Mouse (Mus musculus) cerebellum, postnatal 4 days (tissue): ENCODE data around the gene Gpx3.
"Not testable (repeated sequence)": the region's sequence is repeated elsewhere in the genome, so short reads cannot be mapped to it uniquely, and the experiment has no call there.

Experiments
- DNase-seq, 2 experiments: peaks; one replicate each; pipeline ENCODE4 v3.0.0; 2022; ENCODE audit warnings: low spot score in 2 of 2, mixed read lengths in 1 of 2

The Gpx3 gene

DNA sequence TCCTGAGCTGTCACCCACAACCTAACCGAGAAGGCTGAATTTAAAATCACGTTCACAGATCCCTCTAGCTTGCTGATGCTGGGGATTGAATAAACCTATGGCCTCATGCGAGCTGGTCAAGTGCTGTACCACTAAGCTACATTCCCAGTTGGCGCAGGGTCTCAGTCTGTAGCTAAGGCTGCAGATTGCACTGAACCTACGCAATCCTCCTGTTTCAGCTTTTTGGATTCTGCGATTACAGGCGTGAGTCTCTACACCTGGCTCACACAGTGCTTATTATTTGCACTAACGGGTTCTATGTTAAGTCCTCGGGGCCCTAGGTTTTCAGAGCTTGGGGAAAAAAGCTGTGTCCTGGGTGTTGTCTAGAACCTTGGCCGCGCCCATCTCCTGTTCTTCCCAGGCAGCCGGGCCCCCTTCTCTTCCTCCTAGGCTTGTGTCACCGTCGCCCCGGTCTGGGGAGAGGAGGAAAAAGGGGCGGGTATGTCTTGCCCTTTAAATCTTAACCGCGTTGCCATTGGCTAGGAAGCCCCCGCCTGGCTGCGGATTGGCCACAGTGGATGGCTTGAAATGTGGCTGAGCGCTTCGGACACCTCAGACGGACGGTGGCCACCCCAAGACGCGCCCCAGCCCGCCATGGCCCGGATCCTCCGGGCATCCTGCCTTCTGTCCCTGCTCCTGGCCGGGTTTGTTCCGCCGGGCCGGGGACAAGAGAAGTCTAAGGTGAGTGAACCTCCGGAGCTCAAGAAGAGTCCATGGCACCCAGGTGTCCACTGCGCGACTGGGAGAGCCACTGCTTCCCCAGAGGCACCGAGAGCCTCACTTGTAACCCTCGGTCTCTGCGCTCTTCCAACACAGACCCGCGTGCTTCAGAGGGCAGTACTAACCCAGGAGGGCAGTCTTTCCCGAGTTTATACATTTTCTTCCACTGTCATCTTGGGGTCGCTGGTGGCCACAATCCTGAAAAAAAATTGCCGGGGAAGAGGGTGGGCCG is at the start of gene Gpx3:
Gpx3 (plus strand) TSS at position 121 of the 991 bp plus-strand sequence.
- DNase-seq: peak; percentile 49 to 64

DNA sequence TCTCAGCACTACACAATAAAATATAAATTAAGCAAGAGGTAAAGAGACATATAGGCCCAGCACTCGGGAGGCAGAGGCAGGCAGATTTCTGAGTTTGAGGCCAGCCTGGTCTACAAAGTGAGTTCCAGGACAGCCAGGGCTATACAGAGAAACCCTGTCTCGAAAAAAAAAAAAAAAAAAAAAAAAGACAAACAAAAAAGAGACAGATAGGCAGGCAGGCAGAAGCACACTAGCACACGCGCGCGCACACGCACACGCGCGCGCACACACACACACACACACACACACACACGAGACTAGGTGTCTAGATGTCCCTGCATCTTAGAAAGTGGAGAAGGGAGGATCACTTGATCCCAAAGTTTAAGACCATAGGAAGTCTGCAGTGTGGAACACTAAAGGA is 43.4 kb upstream of the Gpx3 start:
- DNase-seq: not testable (repeated sequence)

DNA sequence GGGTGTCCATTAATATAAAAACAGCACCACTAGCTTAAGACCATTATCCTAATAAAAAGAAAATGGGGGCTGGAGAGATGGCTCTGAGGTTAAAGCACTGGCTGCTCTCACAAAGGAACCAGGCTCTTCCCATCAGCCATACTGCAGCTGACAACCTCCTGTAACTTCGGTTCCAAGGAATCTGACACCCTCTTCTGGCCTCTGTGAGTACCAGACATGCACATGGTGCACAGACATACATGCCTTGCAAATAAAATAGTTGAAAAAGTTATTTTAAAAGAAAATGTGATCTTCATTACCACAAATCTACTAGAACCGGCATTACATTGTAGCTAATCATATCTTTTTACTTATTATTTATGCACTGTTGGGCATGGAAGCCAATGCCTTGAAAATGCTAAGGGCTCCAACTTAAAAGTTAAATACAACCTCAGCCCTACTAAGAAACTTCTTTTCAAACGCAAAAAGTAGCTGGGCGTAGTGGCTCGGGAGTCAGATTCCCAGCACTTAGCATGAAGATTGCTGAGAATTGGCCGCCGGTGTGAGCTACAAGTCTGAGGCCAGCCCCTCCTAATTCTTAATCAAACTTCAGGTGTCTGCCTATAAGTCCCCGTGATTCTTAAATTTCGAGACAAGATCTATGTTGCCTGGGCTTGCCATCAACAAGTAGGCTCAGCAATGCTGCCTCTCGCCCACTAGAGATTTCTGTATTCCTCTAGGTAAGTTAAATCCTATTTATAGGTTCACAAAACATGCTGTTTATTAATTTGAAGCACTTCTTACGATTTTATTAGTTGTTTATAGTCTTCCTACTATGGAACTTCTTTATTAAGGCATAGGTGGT is 42.7 kb upstream of the Gpx3 start:
- no peak for DNase-seq

DNA sequence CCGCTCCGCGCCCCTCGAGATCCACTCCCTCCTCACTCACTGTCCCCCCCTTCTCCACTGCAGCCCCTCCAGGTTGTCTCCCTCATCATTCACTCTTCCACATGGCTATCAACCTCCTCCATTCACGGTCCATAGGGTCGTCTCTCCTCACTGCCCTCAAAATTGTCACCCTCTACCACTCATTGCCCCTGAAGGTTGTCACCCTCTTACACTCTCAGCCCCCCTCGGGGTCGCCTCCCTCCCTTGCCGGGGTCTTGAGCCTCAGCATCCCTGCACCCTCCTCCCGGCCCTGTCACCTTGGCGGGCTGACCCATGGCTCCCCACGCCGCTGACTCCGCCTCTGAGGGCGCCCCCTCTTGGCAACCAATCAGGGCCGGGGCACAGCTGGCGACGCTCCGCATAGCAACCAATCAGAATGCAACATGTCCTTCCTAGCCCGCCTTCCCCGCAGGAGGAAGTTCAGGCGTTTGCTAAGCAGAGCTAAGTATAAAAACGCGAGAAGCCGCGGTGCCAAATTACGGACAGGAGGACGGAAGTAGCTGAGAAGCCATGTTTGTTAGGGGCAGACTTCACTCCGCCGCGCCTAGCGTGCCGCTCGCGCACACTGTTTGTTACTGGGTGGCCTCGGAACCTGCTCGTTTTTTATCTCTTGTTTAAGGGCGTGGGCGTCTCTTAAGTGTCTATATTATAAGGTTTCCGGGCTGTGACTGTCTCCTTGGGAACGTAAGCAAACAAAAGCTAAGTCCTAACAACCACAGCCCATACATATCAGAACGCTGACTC is 41.8 kb upstream of the Gpx3 start, which contains the start of gene Lyrm7:
Lyrm7 (minus strand) TSS at position 661 of the 783 bp plus-strand sequence.
- DNase-seq: peak; percentile 92 to 96

DNA sequence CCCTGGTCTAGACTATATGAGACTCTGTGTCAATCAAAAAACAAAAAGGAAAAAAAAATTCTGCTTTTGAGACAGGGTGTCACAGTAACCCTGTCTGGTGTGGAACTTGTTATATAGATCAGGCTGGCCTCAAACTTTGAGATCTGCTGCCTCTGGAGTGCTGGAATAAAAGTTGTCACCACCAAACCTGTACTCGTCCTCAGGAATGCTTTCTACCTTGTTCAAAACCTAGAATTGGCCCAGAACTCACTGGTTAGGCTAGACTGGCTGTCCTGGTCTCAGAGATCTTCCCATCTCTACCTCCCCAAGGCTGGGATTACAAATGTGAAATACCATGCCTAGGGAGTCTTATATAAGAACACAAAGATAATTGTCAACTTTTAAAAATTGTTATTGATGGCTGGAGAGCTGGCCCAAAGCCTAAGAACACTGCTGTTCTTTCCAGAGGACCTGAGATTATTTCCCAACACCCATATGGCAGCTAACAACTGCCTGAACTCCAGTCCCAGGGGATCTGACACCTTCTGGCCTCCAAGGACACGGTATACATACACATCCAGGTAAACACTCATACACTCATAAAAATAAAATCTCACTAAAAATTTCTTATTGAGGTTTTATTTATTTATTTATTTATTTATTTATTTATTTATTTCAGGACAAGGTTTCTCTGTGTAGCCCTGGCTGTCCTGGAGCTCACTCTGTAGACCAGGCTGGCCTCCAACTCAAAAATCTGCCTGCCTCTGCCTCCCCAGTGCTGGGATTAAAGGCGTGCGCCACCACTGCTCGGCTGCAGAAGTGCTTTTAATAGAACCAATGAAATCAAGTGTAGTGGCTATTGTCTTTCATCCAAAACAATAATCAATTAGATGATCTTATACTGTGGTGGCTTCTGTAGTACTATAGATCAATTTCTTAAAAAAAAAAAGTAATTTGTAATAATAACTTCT is 40.5 kb upstream of the Gpx3 start:
- no peak for DNase-seq

DNA sequence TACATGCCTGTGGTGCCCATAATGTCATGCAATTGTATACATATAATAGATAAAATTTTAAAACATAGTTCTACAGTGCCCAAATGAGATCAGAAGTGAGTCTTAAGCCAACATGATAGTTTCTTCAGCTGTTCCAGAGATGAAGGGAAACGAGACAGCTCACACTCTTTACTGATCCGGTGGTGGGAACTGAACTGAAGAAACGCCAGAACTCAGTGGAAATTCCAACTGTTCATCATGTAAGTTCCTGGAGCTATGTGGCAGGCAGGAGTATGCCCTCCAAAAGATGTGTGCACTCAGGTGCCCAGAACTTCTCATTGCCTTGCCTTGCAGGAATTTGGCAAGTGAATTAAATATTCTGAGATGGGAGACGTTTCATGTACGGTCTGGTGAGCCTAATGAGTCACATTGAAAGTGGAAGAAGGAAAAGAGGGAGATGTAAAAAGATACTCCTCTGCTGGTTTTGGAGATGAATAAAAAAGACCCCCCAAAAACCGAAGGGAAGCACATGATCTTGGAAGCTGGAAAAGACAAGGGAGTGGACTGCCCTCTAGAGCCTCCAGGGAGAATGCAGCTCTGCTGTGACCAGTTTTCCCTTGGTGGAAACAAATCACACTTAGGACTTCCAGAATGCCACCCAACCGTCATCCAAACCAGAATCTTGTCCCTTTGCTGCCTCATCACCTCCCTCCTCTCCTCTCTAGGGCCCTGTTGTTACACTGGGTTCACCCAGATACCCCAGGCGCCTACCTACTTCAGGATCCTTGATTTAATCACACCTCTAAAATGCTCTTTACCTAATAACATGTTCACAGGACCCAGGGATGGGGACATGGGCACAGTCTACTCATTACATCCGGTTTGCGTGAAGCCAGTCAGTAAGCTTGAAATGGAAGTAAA is 39.4 kb upstream of the Gpx3 start:
- DNase-seq: peak in 1 of 2 experiments; percentile 59

DNA sequence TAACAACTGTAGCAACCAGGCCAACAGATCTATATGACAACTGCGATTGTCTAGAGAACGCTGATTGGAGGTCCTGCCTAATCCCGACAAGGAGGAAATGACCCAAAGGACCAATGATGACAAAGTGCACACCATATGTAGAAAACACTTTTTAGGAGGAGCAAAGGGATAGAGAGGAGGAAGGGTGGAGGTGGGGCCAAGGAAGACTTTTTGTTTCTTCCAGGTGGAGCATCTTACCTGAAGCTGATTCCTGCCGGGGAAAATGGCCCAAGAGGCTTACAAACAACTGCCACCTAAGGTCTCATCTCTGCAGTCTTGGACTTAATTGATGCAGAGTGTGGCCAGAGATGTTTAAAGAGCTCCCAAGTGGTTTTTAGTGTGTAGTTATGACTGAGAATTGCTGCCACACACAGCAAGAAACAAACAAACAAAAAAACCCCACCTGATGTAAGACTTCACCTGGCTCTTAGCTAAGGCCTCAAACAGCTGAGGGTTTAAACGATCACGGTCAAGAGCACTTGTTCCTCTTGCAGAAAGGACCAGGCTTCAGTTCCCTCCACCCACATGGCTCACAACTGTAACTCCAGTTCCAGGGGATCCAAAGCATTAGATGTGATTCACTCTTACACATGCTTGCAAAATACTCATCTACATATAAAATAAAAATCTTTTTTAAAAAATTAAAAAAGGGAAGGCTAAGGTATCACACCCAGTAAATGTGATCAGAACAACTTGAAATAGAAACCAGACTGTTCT is 36.7 kb upstream of the Gpx3 start:
- no peak for DNase-seq

DNA sequence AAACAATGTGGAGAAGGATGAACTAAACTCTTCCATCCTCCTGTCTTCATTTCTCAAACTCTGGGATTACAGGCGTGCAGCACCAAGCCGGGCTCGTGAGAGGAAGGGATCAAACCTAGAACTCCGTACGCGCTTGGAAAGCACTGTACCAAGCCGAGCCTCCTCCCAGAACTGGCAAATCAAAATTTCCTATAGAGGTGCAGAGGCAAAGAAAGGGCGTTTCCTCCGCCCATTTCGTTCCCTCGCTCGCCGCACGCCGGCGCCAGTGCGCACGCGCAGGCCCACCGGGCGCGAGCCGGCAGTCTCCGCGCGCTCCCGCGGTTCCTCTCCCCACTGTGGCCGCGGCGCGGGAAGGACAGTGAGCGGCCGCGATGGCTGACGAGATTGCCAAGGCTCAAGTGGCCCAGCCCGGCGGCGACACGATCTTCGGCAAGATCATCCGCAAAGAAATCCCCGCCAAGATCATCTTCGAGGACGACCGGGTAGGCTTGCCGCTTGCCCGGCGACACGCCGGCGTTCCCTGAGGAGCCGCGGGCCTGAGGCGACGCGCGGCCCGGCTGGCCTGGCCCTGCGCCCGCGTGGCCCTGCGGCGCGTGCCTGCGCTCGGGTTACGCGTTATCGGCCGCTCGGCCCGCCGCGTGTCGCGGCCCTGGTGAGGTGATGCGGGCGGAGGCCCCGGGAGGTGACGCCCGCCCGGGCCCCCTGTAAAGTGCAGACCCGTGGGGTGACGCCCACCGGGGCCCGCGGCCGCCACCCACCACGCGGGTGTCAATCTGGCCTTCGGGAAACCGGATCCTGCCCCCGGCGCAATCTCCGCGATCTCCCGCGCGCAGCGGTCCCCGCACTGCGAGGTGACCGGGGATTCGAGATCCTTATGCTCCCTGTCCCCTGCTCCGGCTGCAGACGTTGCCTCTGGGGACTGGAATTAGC is 35.9 kb upstream of the Gpx3 start, which contains the start of gene Hint1:
Hint1 (plus strand) TSS at position 265 of the 930 bp plus-strand sequence.
- peak; percentile 83 to 94 for DNase-seq

DNA sequence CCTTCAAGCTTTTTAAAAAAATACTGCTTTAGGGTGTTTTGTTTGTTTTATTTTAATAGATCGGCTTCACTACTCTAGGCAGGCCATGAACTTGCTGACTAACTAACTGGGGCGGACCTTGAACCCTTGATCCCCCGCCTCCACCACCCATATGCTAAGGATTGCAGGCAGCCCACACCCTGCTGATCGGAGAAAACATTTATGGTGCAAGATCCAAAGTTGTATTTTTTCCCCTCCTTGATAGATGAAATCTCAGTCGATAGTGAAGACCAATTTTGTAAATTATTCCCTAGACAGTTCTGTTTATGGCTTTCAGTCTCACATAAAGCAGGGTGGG is 35.2 kb upstream of the Gpx3 start:
- DNase-seq: no peak

DNA sequence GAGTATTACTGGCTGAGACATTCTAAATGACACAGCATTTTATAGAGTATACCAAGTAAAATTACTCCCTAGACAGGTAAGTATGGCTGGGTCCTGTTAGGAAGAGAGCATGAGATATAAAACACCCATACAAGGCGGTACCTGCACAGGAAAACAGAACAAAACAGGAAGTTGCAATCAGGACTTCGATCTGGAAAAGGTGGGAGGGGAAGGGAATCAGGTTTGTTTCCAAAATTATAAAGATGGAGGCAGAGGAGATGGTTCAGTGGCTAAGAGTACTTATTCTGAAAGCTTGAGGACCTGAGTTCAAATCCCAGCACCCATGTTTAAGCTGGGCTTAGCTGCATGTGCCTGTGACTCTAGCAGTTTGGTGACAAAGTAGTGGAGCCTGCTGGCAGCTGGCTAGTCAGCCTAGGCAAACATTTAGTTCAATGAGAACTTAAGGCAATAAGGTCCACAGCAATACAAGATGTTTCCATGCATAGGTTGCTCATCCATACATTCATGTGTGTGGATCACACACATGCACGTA is 34.3 kb upstream of the Gpx3 start:
- DNase-seq: no peak

DNA sequence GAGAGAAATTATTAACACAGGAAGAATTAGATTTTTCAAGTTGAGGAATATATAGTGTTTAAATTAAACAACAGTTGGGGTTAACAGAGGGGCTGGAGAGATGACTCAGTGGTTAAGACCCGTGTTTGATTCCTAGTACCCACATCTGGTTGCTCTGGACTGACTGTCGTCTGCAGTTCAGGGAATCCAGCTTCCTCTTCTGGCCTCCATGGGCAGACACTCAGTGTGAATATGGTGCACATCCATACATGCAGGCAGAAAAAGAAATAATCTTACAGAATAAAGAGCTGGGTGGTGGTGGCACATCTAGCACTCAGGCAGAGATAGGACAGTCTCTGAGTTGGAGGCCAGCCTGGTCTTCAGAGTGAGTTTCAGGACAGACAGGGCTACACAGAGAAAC is 33.8 kb upstream of the Gpx3 start:
- no peak for DNase-seq

DNA sequence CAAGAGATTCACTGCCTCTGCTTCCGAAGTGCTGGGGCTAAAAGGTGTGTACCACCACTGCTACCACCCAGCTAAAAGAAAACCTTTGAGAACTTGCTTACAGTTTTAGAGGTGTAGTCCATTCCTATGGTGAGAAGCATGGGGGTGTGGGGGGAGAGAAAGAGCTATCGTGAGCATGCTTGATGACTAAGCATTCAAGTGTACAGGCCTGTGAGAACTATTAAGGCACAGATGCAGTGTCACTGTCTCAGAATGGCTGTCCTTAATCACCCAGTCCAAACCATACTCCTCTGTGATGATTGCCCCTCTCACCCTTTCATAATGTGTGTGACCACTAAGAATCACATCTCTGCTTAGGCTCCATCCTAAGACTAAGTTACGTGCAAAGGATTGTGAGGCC is 32.9 kb upstream of the Gpx3 start:
- DNase-seq: no peak

DNA sequence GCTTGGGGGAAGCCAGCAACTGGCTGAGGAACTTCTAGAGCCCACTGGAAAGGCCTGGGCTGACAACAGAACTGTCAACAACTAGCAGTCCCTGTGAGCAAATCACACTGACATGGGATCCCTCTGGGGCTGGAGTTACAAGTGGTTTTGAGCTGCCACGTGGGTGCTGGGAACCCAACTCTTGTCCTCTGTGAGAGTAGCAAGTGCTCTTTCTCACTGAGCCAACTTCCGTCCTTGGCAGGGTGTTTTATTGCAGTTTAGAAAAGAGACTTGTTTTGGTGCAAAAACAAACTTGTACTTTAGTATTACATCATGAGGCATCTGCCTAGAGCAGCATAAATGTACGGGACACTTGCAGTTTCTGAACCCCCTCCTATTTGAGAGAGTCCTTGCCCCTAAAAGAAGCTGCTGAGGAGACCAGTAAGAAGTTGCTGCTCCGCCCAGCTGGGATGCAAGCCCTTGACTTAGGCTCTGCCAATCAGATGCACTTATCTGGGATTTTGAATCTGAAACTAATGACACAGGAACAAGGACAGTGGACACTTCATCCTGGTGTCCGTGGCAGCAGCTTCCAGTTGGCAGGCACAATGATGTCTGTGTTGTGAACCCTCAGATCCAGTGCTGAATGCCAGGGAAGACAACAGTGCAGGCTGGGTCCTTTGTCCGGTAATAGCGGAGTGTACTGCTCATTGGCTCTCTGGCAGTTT is 30.3 kb upstream of the Gpx3 start:
- no peak for DNase-seq

DNA sequence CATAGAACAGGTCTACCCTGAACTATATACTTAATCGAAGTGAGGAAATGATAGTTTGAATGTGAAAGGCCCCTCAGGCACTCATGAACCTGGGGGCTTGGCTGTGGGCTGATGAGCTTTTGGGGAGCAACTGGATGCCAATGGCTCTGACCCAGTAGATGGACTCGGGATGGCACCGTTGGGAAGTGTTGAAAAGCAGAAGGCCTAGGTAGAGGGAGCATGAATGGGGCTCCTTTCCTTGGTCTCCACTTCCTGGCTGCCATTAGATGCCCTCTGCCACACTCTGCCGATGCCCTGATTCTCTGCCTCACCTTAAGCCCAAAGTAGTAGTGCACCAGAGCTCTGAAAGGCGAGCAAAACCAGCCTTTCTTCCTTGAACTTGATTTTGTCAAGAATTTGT is 26.2 kb upstream of the Gpx3 start:
- no peak for DNase-seq

DNA sequence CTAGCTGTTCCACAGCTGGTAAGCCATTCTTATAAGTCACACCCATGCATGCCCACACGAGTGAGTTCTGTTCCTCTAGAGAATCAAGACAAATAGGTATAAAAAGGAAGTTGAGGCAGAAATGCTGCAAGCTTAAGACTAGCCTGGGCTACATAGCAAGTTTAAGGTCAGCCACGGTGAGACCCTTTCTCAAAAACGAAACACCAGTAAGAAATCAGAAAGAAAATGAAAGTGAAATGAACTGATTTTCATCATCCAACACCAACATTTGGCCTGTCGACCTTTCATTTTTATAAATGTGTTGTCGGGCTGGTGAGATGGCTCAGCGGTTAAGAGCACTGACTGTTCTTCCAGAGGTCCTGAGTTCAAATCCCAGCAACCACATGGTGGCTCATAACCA is 23.4 kb upstream of the Gpx3 start:
- no peak for DNase-seq

DNA sequence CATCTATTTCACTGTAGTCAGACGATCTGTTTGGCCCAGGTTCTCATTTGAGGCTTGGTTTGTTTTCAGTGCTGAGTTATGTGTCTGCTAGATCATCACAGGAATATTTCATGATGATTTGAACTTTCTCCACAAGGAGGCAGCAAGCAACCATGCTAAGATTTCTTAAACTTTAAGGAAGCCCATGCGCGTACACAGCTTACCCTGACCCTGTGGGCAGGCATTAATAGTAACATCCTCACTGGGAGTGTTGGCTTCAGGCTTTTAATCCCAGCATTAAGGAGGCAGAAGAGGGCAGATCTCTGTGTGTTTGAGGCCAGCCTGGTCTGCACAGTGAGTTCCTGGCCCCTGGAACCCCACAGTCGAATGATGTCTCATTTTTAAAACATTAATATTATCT is 22.8 kb upstream of the Gpx3 start:
- DNase-seq: peak in 1 of 2 experiments; percentile 48

DNA sequence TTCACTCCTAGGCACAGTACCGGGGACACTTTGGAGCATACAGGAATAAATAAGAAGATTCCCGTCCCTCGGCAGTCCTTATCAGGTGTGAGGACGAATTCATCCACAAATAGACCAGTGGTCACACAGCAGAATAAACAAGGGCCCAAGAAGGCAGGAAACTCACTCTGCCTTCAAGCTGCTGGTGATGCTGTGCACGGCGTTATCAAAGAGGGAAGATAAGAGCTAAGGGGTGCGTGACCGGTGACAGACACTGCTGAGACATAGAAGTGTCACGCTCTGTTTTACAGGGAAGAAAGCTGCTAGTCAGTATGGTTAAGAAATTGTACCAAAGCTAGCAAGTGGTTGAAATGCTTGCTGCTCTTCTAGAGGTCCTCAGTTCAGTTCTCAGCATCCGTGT is 22.3 kb upstream of the Gpx3 start:
- DNase-seq: no peak
